Mouse (Mus musculus) hindbrain, embryonic 15.5 days (tissue): ENCODE results near the gene Dnajc17. TPM values are rescaled to one million over a fixed set of nuclear protein-coding genes. Genes with fewer than 3 reads are reported as not detected.

Experiments
- ATAC-seq: fragments of 200-750 bp; cut with Nextera tagmentation; 2 replicates; pipeline ENCODE4 v1.8.0; 2017; ENCODE audit warnings: low read depth, moderate number of reproducible peaks, moderate TSS enrichment; ENCODE audit not compliant: low FRiP score
- H3K27ac ChIP-seq: fragments of 300-500 bp; sonication (generic); replicated peaks from 2 replicates; pipeline ENCODE4 v1.5.1; 2015; ENCODE audit warnings: mild to moderate bottlenecking, inconsistent platforms
- H3K27me3 ChIP-seq: fragments of 300-500 bp; sonication (generic); 2 replicates; pipeline ENCODE4 v1.6.1; 2015; ENCODE audit warnings: control low read depth, inconsistent platforms
- H3K36me3 ChIP-seq: fragments of 300-500 bp; sonication (generic); 2 replicates; pipeline ENCODE4 v1.6.1; 2015; ENCODE audit warnings: control low read depth, inconsistent platforms
- H3K4me1 ChIP-seq: fragments of 300-500 bp; sonication (generic); replicated peaks from 2 replicates; pipeline ENCODE4 v1.6.1; 2015; ENCODE audit warnings: control low read depth, inconsistent platforms
- H3K4me2 ChIP-seq: fragments of 300-500 bp; sonication (generic); 2 replicates; pipeline ENCODE4 v1.6.1; 2015; ENCODE audit warnings: moderate library complexity, mild to moderate bottlenecking, inconsistent platforms
- H3K4me3 ChIP-seq: fragments of 300-500 bp; sonication (generic); 2 replicates; pipeline ENCODE4 v1.5.1; 2015; ENCODE audit warnings: mild to moderate bottlenecking, inconsistent platforms
- H3K9ac ChIP-seq: fragments of 300-500 bp; sonication (generic); 2 replicates; pipeline ENCODE4 v1.6.1; 2015; ENCODE audit warnings: inconsistent platforms
- H3K9me3 ChIP-seq: fragments of 300-500 bp; sonication (generic); 2 replicates; pipeline ENCODE4 v1.6.1; 2016; ENCODE audit warnings: control low read depth, inconsistent platforms
- WGBS: fragments of 180-500 bp; shearing (Covaris S2); methylation state at CpG from one replicate; pipeline ENCODE4 v1.1.7; 2015; 5-methylcytosine and 5-hydroxymethylcytosine counted together
- polyA plus RNA-seq: library from polyadenylated mRNA; unstranded; fragments of >200 nt; fragmentation: Nextera tagmentation; extraction: Ambion mirVana; gene quantifications from 2 replicates; pipeline ENCODE4 v1.2.1, GENCODE M21; 2015

Dnajc17 gene
- polyA plus RNA-seq, 1 experiment from 2014 or later, result 24.8 TPM

- Histone ChIP-seq H3K4me1 (peaks cover 33% of the 10 kb centered on the region), H3K9ac (no peak overlapping the region), H3K36me3 (no peaks in the 10 kb centered on the region), H3K9me3 (no peaks in the 10 kb centered on the region), H3K4me3 (no peak overlapping the region), H3K4me2 (no peak overlapping the region), H3K27me3 (no peaks in the 10 kb centered on the region; the same call in 1 of the 2 replicates), H3K27ac (no peak overlapping the region)
- ATAC-seq, result no peak
- WGBS, result 81% methylated on average over 7 of the region's 7 CpGs
Observed at GRCm38 (mm10) chr2:119172446-119172845, 36.1 kb downstream of the Dnajc17 start.

GRCm38 (mm10) chr2:119171574-119171973 is 37.0 kb downstream of the Dnajc17 start:
- no peak overlapping the region for H3K27ac ChIP-seq
- ATAC-seq, result no peak
- WGBS, result 67% methylated on average over 8 of the region's 8 CpGs
- H3K4me2 ChIP-seq, result no peak overlapping the region
- H3K36me3 ChIP-seq, result no peaks in the 10 kb centered on the region
- no peak overlapping the region for H3K9ac ChIP-seq
- H3K4me3 ChIP-seq, result no peak overlapping the region
- no peaks in the 10 kb centered on the region; the same call in 1 of the 2 replicates for H3K27me3 ChIP-seq
- H3K9me3 ChIP-seq, result no peaks in the 10 kb centered on the region
- H3K4me1 ChIP-seq, result peaks cover 41% of the 10 kb centered on the region

GRCm38 (mm10) chr2:119170282-119170681 is 38.3 kb downstream of the Dnajc17 start:
- no peak overlapping the region for H3K9ac ChIP-seq
- WGBS, result 93% methylated on average over 2 of the region's 2 CpGs
- no peak overlapping the region for H3K27ac ChIP-seq
- no peak for ATAC-seq
- no peaks in the 10 kb centered on the region for H3K9me3 ChIP-seq
- no peak overlapping the region for H3K4me2 ChIP-seq
- no peak overlapping the region for H3K4me3 ChIP-seq
- H3K4me1 ChIP-seq, result peaks cover 43% of the 10 kb centered on the region
- H3K27me3 ChIP-seq, result peaks cover 9% of the 10 kb centered on the region
- H3K36me3 ChIP-seq, result no peaks in the 10 kb centered on the region

GRCm38 (mm10) chr2:119167866-119168256 is 40.7 kb downstream of the Dnajc17 start:
- peaks cover 15% of the 10 kb centered on the region for H3K27me3 ChIP-seq
- ATAC-seq, result no peak

GRCm38 (mm10) chr2:119166901-119167865 is 41.4 kb downstream of the Dnajc17 start, which contains the start of gene Gchfr:
Gene Gchfr (plus strand): TSS chr2:119167773.
- H3K27ac ChIP-seq, result no peak within 1 kb of the TSS
- no peaks in the 10 kb centered on the region for H3K9me3 ChIP-seq
- H3K27me3 ChIP-seq, result peaks cover 15% of the 10 kb centered on the region
- peak within 1 kb of the TSS; percentile 50 for H3K4me3 ChIP-seq
- H3K4me2 ChIP-seq, result peak within 1 kb of the TSS; percentile 99
- no peaks in the 10 kb centered on the region for H3K36me3 ChIP-seq
- under 1% methylated on average over 60 of the region's 60 CpGs for WGBS
- peak; percentile 77 for ATAC-seq
- H3K4me1 ChIP-seq, result peaks cover 16% of the 10 kb centered on the region
- peak within 1 kb of the TSS; percentile 37 for H3K9ac ChIP-seq

More at GRCm38 (mm10) chr2:119167866-119168256, 40.7 kb downstream of the Dnajc17 start:
- no peaks in the 10 kb centered on the region for H3K9me3 ChIP-seq
- no peaks in the 10 kb centered on the region for H3K36me3 ChIP-seq
- H3K4me3 ChIP-seq, result peak overlapping the region; percentile 50
- peak overlapping the region; percentile 37 for H3K9ac ChIP-seq
- H3K4me1 ChIP-seq, result peaks cover 22% of the 10 kb centered on the region
- no peak overlapping the region for H3K27ac ChIP-seq
- WGBS, result 4% methylated on average over 26 of the region's 26 CpGs
- H3K4me2 ChIP-seq, result peak overlapping the region; percentile 99

GRCm38 (mm10) chr2:119165401-119165800 is 43.2 kb downstream of the Dnajc17 start:
- H3K4me1 ChIP-seq, result peaks cover 16% of the 10 kb centered on the region
- no peak overlapping the region for H3K27ac ChIP-seq
- peaks cover 15% of the 10 kb centered on the region for H3K27me3 ChIP-seq
- H3K9me3 ChIP-seq, result no peaks in the 10 kb centered on the region
- H3K36me3 ChIP-seq, result no peaks in the 10 kb centered on the region
- H3K4me2 ChIP-seq, result no peak overlapping the region
- H3K4me3 ChIP-seq, result no peak overlapping the region
- no peak overlapping the region for H3K9ac ChIP-seq
- ATAC-seq, result no peak

GRCm38 (mm10) chr2:119163999-119164398 is 44.6 kb downstream of the Dnajc17 start:
- H3K27me3 ChIP-seq, result peaks cover 15% of the 10 kb centered on the region
- no peaks in the 10 kb centered on the region for H3K9me3 ChIP-seq
- 92% methylated on average over 4 of the region's 4 CpGs for WGBS

GRCm38 (mm10) chr2:119163135-119163534 is 45.5 kb downstream of the Dnajc17 start:
- Histone ChIP-seq H3K4me1 (peaks cover 16% of the 10 kb centered on the region), H3K4me3 (no peak overlapping the region), H3K9ac (no peak overlapping the region), H3K27me3 (peaks cover 15% of the 10 kb centered on the region), H3K9me3 (no peaks in the 10 kb centered on the region), H3K4me2 (no peak overlapping the region), H3K27ac (no peak overlapping the region), H3K36me3 (no peaks in the 10 kb centered on the region)
- 77% methylated on average over 3 of the region's 3 CpGs for WGBS
- ATAC-seq, result no peak

More at GRCm38 (mm10) chr2:119163999-119164398, 44.6 kb downstream of the Dnajc17 start:
- Histone ChIP-seq H3K4me3 (no peak overlapping the region), H3K36me3 (no peaks in the 10 kb centered on the region), H3K9ac (no peak overlapping the region), H3K4me2 (no peak overlapping the region), H3K27ac (no peak overlapping the region), H3K4me1 (peaks cover 16% of the 10 kb centered on the region)
- ATAC-seq, result no peak

- ATAC-seq, result no peak
- Histone ChIP-seq H3K27me3 (peaks cover 15% of the 10 kb centered on the region), H3K9ac (no peak overlapping the region), H3K4me2 (no peak overlapping the region), H3K36me3 (no peaks in the 10 kb centered on the region), H3K27ac (no peak overlapping the region), H3K9me3 (no peaks in the 10 kb centered on the region), H3K4me3 (no peak overlapping the region), H3K4me1 (peaks cover 8% of the 10 kb centered on the region)
- WGBS, result 21% methylated on average over 2 of the region's 2 CpGs
Observed at GRCm38 (mm10) chr2:119161247-119161646, 47.3 kb downstream of the Dnajc17 start.

- no peak for ATAC-seq
- Histone ChIP-seq H3K27ac (no peak overlapping the region), H3K27me3 (no peaks in the 10 kb centered on the region), H3K36me3 (peaks cover 12% of the 10 kb centered on the region), H3K4me1 (peaks cover 24% of the 10 kb centered on the region), H3K9me3 (no peaks in the 10 kb centered on the region), H3K4me3 (0 out of 2 replicates have a peak overlapping the region, but pooled peaks have one; percentile 99), H3K4me2 (peak overlapping the region; percentile 97), H3K9ac (no peak overlapping the region)
Observed at GRCm38 (mm10) chr2:119157836-119158235, 50.8 kb downstream of the Dnajc17 start.

GRCm38 (mm10) chr2:119156681-119157572 is 51.7 kb downstream of the Dnajc17 start, which contains the start of gene Rmdn3:
Gene Rmdn3 (minus strand): TSS chr2:119157034.
- ATAC-seq, result peak; percentile 93
- H3K27me3 ChIP-seq, result no peaks in the 10 kb centered on the region
- WGBS, result 2% methylated on average over 53 of the region's 57 CpGs
- H3K27ac ChIP-seq, result peak within 1 kb of the TSS; percentile 85
- peak within 1 kb of the TSS; percentile 90 for H3K9ac ChIP-seq
- H3K4me3 ChIP-seq, result peak within 1 kb of the TSS; percentile 99
- peak within 1 kb of the TSS; percentile 97 for H3K4me2 ChIP-seq
- peaks cover 17% of the 10 kb centered on the region for H3K36me3 ChIP-seq
- H3K9me3 ChIP-seq, result no peaks in the 10 kb centered on the region
- peaks cover 24% of the 10 kb centered on the region for H3K4me1 ChIP-seq
